Mouse (Mus musculus): Measurements from ENCODE around the gene Tex50.

The Tex50 gene

DNA sequence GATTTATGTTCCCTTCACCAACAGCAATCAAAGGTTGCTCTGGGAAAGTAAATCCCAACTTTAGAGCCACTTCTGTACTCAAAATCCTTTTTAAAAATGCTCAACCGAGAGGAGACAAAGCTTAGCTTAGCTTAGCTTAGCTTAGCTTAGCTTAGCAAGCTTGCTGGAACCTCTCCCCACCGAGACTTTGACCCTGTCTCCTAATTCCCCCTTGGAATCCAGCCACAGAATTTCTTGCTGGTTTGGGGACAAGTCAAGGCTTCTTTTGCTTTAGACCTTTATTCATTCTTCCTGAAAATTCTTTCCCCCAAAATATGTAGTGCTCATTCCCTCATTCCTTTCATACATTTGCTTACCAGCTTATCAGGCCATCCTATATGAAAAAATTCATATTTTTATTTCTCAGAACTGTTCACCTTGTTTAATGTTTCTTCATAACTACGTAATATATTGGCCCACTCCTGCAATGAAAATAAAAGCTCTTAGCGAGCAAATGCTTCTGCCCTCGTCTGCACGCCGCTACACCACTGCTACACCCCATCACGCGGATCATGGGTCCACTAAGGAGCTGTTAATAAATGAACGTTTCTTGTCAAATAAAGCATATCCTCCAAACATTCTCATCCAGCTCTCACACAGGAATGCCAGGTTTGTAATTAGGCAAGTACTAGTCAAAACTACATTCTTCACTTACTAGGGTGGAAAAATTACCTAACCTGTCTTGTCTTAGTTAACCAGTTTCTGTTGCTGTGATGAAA lies 36.3 kb downstream of the Tex50 start:
- no peak for DNase-seq

DNA sequence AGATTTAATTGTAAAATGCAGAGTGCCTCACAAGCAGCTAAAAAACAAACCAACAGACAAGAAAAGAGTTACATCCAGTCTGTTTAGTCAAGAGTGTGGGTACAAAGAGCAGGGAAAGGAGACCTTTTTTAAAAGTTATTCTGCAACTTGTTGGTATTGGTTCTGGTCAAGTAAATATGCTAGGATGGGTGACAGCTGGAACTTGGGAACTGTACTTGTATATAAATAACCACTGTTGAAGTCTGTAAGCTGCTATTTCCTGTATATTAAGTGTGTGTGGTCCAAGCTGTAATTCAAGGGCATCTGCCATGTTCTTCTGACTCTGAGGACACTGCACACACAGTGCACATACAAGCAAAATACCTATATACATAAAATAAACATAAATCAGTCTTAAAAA lies 44.5 kb downstream of the Tex50 start:
- DNase-seq, result no peak

DNA sequence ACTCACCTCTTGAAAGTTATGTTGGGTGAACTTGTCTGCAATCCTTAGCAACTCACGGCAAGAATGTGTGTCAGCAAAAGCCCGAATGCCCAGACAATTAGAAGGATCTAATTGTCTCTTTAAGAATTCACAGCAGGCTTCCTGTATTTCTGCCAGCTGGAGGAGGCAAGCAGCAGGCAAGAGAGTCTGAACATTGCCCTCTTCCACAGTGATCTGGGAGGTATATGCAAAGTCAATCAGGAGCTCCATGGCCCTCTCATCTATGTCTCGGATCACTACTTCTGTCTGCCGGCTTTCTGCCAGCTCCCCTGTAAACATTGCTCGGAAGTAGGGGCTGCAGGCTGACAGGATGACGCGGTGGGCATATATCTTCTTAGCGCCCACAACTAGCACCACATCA lies 49.9 kb downstream of the Tex50 start:
- no peak for DNase-seq

All from retina, postnatal 1 day (tissue).